Mouse (Mus musculus) CH12.LX (cell line): ENCODE data around the gene 3100002H09Rik. TPM values are rescaled to one million over a fixed set of nuclear protein-coding genes. Genes with fewer than 3 reads are reported as not detected.

Experiments used
- DNase-seq: peaks from one replicate; pipeline ENCODE4 v3.0.0-alpha.2; 2013; ENCODE audit errors: extremely low read depth
- H3K27ac ChIP-seq: 2 replicates; pipeline ENCODE4 v1.5.1; 2012; ENCODE audit warnings: low read depth, mild to moderate bottlenecking, control low read depth, moderate library complexity; ENCODE audit not compliant: insufficient read depth
- H3K27me3 ChIP-seq: replicated peaks from 2 replicates; pipeline ENCODE3; 2012; ENCODE audit warnings: inconsistent platforms
- H3K36me3 ChIP-seq, 2 experiments: replicated peaks in 1 of 2; 2 replicates each; pipeline versions ENCODE3 to v1.6.1; 2012; ENCODE audit warnings: inconsistent platforms in 1 of 2, low read length in 1 of 2, mild to moderate bottlenecking in 1 of 2, mixed read lengths in 1 of 2, moderate library complexity in 1 of 2; ENCODE audit not compliant: control insufficient read depth in 1 of 2, insufficient read depth in 1 of 2
- H3K4me1 ChIP-seq, 2 experiments: 2 replicates each; pipeline ENCODE4 v1.6.1; 2012; ENCODE audit warnings: inconsistent platforms in 1 of 2, moderate library complexity in 1 of 2; ENCODE audit not compliant: insufficient read depth in 2 of 2, control insufficient read depth in 1 of 2
- H3K4me2 ChIP-seq: 2 replicates; pipeline ENCODE4 v1.6.1; 2012; ENCODE audit warnings: low read depth, mild to moderate bottlenecking, control low read depth; ENCODE audit not compliant: poor library complexity, insufficient read depth, severe bottlenecking
- H3K4me3 ChIP-seq, 3 experiments: fragments of 150-350 bp in 1 of 3; sonication (generic) in 1 of 3; replicated peaks in 1 of 3; 2 replicates each; pipeline versions ENCODE3 to v1.5.1; 2011 to 2012; ENCODE audit warnings: low read depth in 2 of 3, low read length in 2 of 3, mild to moderate bottlenecking in 2 of 3, moderate library complexity in 2 of 3, control low read depth in 1 of 3, improper control_type of control experiment in 1 of 3, inconsistent platforms in 1 of 3, mixed read lengths in 1 of 3; ENCODE audit not compliant: poor library complexity in 1 of 3
- H3K79me2 ChIP-seq: replicated peaks from 2 replicates; pipeline ENCODE4 v1.6.1; 2012; ENCODE audit warnings: mild to moderate bottlenecking, moderate library complexity; ENCODE audit not compliant: control insufficient read depth, poor library complexity, insufficient read depth, severe bottlenecking; ENCODE audit errors: extremely low read depth
- H3K9ac ChIP-seq: 2 replicates; pipeline ENCODE4 v1.6.1; 2012; ENCODE audit warnings: low read depth, mild to moderate bottlenecking, control low read depth, moderate library complexity; ENCODE audit not compliant: insufficient read depth
- H3K9me3 ChIP-seq: replicated peaks from 2 replicates; pipeline ENCODE3; 2012; ENCODE audit warnings: low read length, inconsistent platforms, mixed read lengths
- BHLHE40 ChIP-seq: IDR thresholded peaks from 2 replicates; pipeline ENCODE4 v1.6.1; 2011; ENCODE audit warnings: mild to moderate bottlenecking, low read depth, low read length, improper control_type of control experiment
- CHD2 ChIP-seq: IDR thresholded peaks from 2 replicates; pipeline ENCODE4 v1.6.1; 2011; ENCODE audit warnings: low read length, improper control_type of control experiment
- CTCF ChIP-seq, 2 experiments: IDR thresholded peaks in 1 of 2; conservative IDR thresholded peaks in 1 of 2; 2 replicates each; pipeline ENCODE4 v1.5.1; 2011 to 2012; ENCODE audit warnings: low read depth in 2 of 2, low read length in 2 of 2, improper control_type of control experiment in 1 of 2, inconsistent platforms in 1 of 2, mild to moderate bottlenecking in 1 of 2, moderate library complexity in 1 of 2
- E2F4 ChIP-seq: IDR thresholded peaks from 2 replicates; pipeline ENCODE4 v1.6.1; 2011; ENCODE audit warnings: low read depth, low read length, improper control_type of control experiment; ENCODE audit not compliant: insufficient replicate concordance
- EP300 ChIP-seq: IDR thresholded peaks from 2 replicates; pipeline ENCODE4 v1.6.1; 2011; ENCODE audit warnings: low read length, improper control_type of control experiment
- ETS1 ChIP-seq: conservative IDR thresholded peaks from 2 replicates; pipeline ENCODE4 v1.6.1; 2012; ENCODE audit warnings: low read depth, mild to moderate bottlenecking, inconsistent platforms, low read length, improper control_type of control experiment, moderate library complexity
- GABPA ChIP-seq: IDR thresholded peaks from 2 replicates; pipeline ENCODE4 v1.6.1; 2012; ENCODE audit warnings: low read depth, low read length, improper control_type of control experiment, inconsistent platforms; ENCODE audit not compliant: insufficient replicate concordance
- HCFC1 ChIP-seq: IDR thresholded peaks from 2 replicates; pipeline ENCODE4 v1.6.1; 2012; ENCODE audit warnings: low read depth, mild to moderate bottlenecking, inconsistent platforms, low read length, improper control_type of control experiment
- JUN ChIP-seq: IDR thresholded peaks from 2 replicates; pipeline ENCODE4 v1.6.1; 2011; ENCODE audit warnings: low read depth, mild to moderate bottlenecking, low read length, improper control_type of control experiment, moderate library complexity; ENCODE audit not compliant: insufficient read depth
- MAFK ChIP-seq: IDR thresholded peaks from 2 replicates; pipeline ENCODE4 v1.6.1; 2011; ENCODE audit warnings: low read length, improper control_type of control experiment; ENCODE audit not compliant: insufficient replicate concordance
- MAX ChIP-seq: IDR thresholded peaks from 2 replicates; pipeline ENCODE4 v1.6.1; 2011; ENCODE audit warnings: low read length, improper control_type of control experiment
- MAZ ChIP-seq: IDR thresholded peaks from 2 replicates; pipeline ENCODE4 v1.6.1; 2012; ENCODE audit warnings: low read depth, mild to moderate bottlenecking, inconsistent platforms, low read length, improper control_type of control experiment, moderate library complexity
- MEF2A ChIP-seq: IDR thresholded peaks from 2 replicates; pipeline ENCODE4 v1.6.1; 2014; ENCODE audit warnings: low read depth, mild to moderate bottlenecking, inconsistent platforms, low read length, improper control_type of control experiment, borderline replicate concordance
- MXI1 ChIP-seq: IDR thresholded peaks from 2 replicates; pipeline ENCODE4 v1.6.1; 2011; ENCODE audit warnings: mild to moderate bottlenecking, low read depth, low read length, improper control_type of control experiment
- MYC ChIP-seq: IDR thresholded peaks from 2 replicates; pipeline ENCODE4 v1.6.1; 2011; ENCODE audit warnings: low read depth, mild to moderate bottlenecking, improper control_type of control experiment, low read length
- NELFE ChIP-seq: IDR thresholded peaks from 2 replicates; pipeline ENCODE4 v1.6.1; 2011; ENCODE audit warnings: low read depth, low read length, improper control_type of control experiment
- PAX5 ChIP-seq: IDR thresholded peaks from 2 replicates; pipeline ENCODE4 v1.6.1; 2012; ENCODE audit warnings: low read length, inconsistent platforms, mixed read lengths
- POLR2A ChIP-seq: IDR thresholded peaks from 2 replicates; pipeline ENCODE4 v1.6.1; 2011; ENCODE audit warnings: low read depth, mild to moderate bottlenecking, improper control_type of control experiment, low read length
- RAD21 ChIP-seq: IDR thresholded peaks from 2 replicates; pipeline ENCODE4 v1.6.1; 2011; ENCODE audit warnings: low read depth, mild to moderate bottlenecking, low read length, improper control_type of control experiment, moderate library complexity
- RCOR1 ChIP-seq: conservative IDR thresholded peaks from 2 replicates; pipeline ENCODE4 v1.6.1; 2012; ENCODE audit warnings: low read depth, mild to moderate bottlenecking, inconsistent platforms, low read length, improper control_type of control experiment
- TBP ChIP-seq: conservative IDR thresholded peaks from 2 replicates; pipeline ENCODE4 v1.6.1; 2011; ENCODE audit warnings: low read depth, low read length, improper control_type of control experiment
- TCF12 ChIP-seq: IDR thresholded peaks from 2 replicates; pipeline ENCODE4 v1.6.1; 2014; ENCODE audit warnings: low read depth, mild to moderate bottlenecking, inconsistent platforms, low read length, improper control_type of control experiment
- USF2 ChIP-seq: conservative IDR thresholded peaks from 2 replicates; pipeline ENCODE4 v1.6.1; 2011; ENCODE audit warnings: low read depth, low read length, improper control_type of control experiment
- ZKSCAN1 ChIP-seq: IDR thresholded peaks from 2 replicates; pipeline ENCODE4 v1.6.1; 2012; ENCODE audit warnings: low read depth, inconsistent platforms, low read length, improper control_type of control experiment, borderline replicate concordance
- ZMIZ1 ChIP-seq: IDR thresholded peaks from 2 replicates; pipeline ENCODE4 v1.6.1; 2012; ENCODE audit warnings: low read depth, mild to moderate bottlenecking, inconsistent platforms, low read length, improper control_type of control experiment
- dilution Hi-C: fragments of 300-500 bp; cut with MboI; formaldehyde crosslinking; loops from 2 replicates; pipeline ENCODE4 v1.14.3; 2020; ENCODE audit warnings: low sequenced_read_pairs; ENCODE audit not compliant: extremely low pct_unique_long_range_greater_than_20kb, extremely low pct_ligation_motif_present
- in situ Hi-C: fragments of 300-500 bp; cut with MboI; formaldehyde crosslinking; loops from 3 replicates; pipeline ENCODE4 v1.14.3; 2019; ENCODE audit warnings: low sequenced_read_pairs, low pct_ligation_motif_present, low pct_unique_long_range_greater_than_20kb, mixed read lengths
- polyA plus RNA-seq: library from polyadenylated mRNA; unstranded; fragments of >175 nt; gene quantifications from 2 replicates; pipeline ENCODE4 v1.2.1, GENCODE M21; 2012; ENCODE audit warnings: low read depth; ENCODE audit not compliant: insufficient read length
- total RNA-seq, 2 experiments: library from RNA; depleted of rRNA; stranded (reverse); fragments of 300-350 nt in 1 of 2; fragments of >200 nt in 1 of 2; gene quantifications; 2 replicates each; pipeline ENCODE4 v1.2.3; 2012 to 2014

Gene 3100002H09Rik
- total and polyA plus RNA-seq, 3 experiments = not detected

- in situ Hi-C loops (no loop called here), dilution Hi-C loops (no loop called here)
- DNase-seq = no peak
Observed at GRCm38 (mm10) chr4:124614189-124614588, 3.6 kb upstream of the 3100002H09Rik start.

GRCm38 (mm10) chr4:124611768-124612167 lies 1.2 kb upstream of the 3100002H09Rik start:
- Histone ChIP-seq H3K4me3 (no peak overlapping the region), H3K9ac (no peak overlapping the region), H3K27ac (no peak overlapping the region), H3K4me2 (no peak overlapping the region), H3K9me3 (no peaks in the 10 kb centered on the region), H3K36me3 (no peaks in the 10 kb centered on the region), H3K27me3 (peaks cover 90% of the 10 kb centered on the region), H3K79me2 (no peaks in the 10 kb centered on the region), H3K4me1 (no peaks in the 10 kb centered on the region)
- no peak for DNase-seq
- in situ Hi-C loops (no loop called here), dilution Hi-C loops (no loop called here)
- TF ChIP-seq ZKSCAN1 (no peak), PAX5 (no peak), ETS1 (no peak), TBP (no peak), USF2 (no peak), HCFC1 (no peak)

More at GRCm38 (mm10) chr4:124614189-124614588, 3.6 kb upstream of the 3100002H09Rik start:
- Histone ChIP-seq H3K79me2 (no peaks in the 10 kb centered on the region), H3K4me1 (no peaks in the 10 kb centered on the region), H3K9me3 (no peaks in the 10 kb centered on the region), H3K9ac (no peak overlapping the region), H3K27ac (no peak overlapping the region), H3K4me2 (no peak overlapping the region), H3K36me3 (no peaks in the 10 kb centered on the region), H3K4me3 (no peak overlapping the region), H3K27me3 (peaks cover 89% of the 10 kb centered on the region)
- TF ChIP-seq POLR2A (no peak), EP300 (no peak), RAD21 (no peak), HCFC1 (no peak), MEF2A (no peak), MAFK (no peak), BHLHE40 (no peak), PAX5 (no peak), JUN (no peak), RCOR1 (no peak), ETS1 (no peak)

- peaks cover 92% of the 10 kb centered on the region for H3K27me3 ChIP-seq
- in situ Hi-C loops (no loop called here), dilution Hi-C loops (no loop called here)
- TF ChIP-seq E2F4 = no peak
- TF ChIP-seq POLR2A = no peak
- TF ChIP-seq CTCF (conservative IDR thresholded peaks at IDR 0.05 in 1 of 2, IDR thresholded peaks at IDR 0.05 in 1 of 2; ENCODE audit: low read depth in 2 of 2, low read length in 2 of 2) = no peak
- TF ChIP-seq TCF12 = no peak
- no peak for TF ChIP-seq ETS1
- TF ChIP-seq GABPA = no peak
- TF ChIP-seq NELFE = no peak
- TF ChIP-seq MAZ = no peak
- no peak for TF ChIP-seq ZMIZ1
- TF ChIP-seq EP300 = no peak
- no peak for TF ChIP-seq RAD21
- no peak for TF ChIP-seq CHD2
- no peak for TF ChIP-seq MXI1
- TF ChIP-seq MYC = no peak
- TF ChIP-seq MAX = no peak
- TF ChIP-seq JUN = no peak
- no peak for TF ChIP-seq MAFK
- H3K4me2 ChIP-seq = no peak overlapping the region
- H3K27ac ChIP-seq = no peak overlapping the region
- no peaks in the 10 kb centered on the region for H3K36me3 ChIP-seq
- H3K9ac ChIP-seq = no peak overlapping the region
- no peaks in the 10 kb centered on the region for H3K4me1 ChIP-seq
- no peak overlapping the region for H3K4me3 ChIP-seq
- DNase-seq = no peak
- no peaks in the 10 kb centered on the region for H3K79me2 ChIP-seq
- no peaks in the 10 kb centered on the region for H3K9me3 ChIP-seq
Observed at GRCm38 (mm10) chr4:124610066-124610465, 537 bp downstream of the 3100002H09Rik start.
